Mouse (Mus musculus) stomach, postnatal 0 days (tissue): ENCODE data around the gene Chrm4. TPM values are rescaled to one million over a fixed set of nuclear protein-coding genes. Genes with fewer than 3 reads are reported as not detected.

Experiments used
- ATAC-seq: fragments of 200-750 bp; cut with Nextera tagmentation; 2 replicates; pipeline ENCODE4 v1.8.0; 2017; ENCODE audit not compliant: low FRiP score, low TSS enrichment
- DNase-seq: peaks from one replicate; pipeline ENCODE4 v3.0.0-alpha.2; 2016; ENCODE audit warnings: low spot score
- H3K27ac ChIP-seq: fragments of 300-500 bp; sonication (generic); replicated peaks from 2 replicates; pipeline ENCODE4 v1.5.1; 2014; ENCODE audit warnings: mild to moderate bottlenecking, control low read depth
- H3K27me3 ChIP-seq: fragments of 300-500 bp; sonication (generic); 2 replicates; pipeline ENCODE4 v1.6.1; 2014; ENCODE audit warnings: low read length; ENCODE audit not compliant: control insufficient read depth, insufficient read depth
- H3K36me3 ChIP-seq: fragments of 300-500 bp; sonication (generic); 2 replicates; pipeline ENCODE4 v1.6.1; 2014; ENCODE audit warnings: low read length, mixed read lengths; ENCODE audit not compliant: control insufficient read depth, insufficient read depth
- H3K4me1 ChIP-seq: fragments of 300-500 bp; sonication (generic); replicated peaks from 2 replicates; pipeline ENCODE4 v1.6.1; 2014; ENCODE audit warnings: antibody characterized with exemption; ENCODE audit not compliant: control insufficient read depth, insufficient read depth
- H3K4me2 ChIP-seq: fragments of 300-500 bp; sonication (generic); replicated peaks from 2 replicates; pipeline ENCODE4 v1.6.1; 2014; ENCODE audit warnings: low read depth, mild to moderate bottlenecking, control low read depth, moderate library complexity
- H3K4me3 ChIP-seq: fragments of 300-500 bp; sonication (generic); 2 replicates; pipeline ENCODE4 v1.5.1; 2014; ENCODE audit warnings: low read depth, low read length, control low read depth
- H3K9ac ChIP-seq: fragments of 300-500 bp; sonication (generic); 2 replicates; pipeline ENCODE4 v1.6.1; 2014; ENCODE audit warnings: mild to moderate bottlenecking, low read length, control low read depth, mixed read lengths
- H3K9me3 ChIP-seq: fragments of 300-500 bp; sonication (generic); 2 replicates; pipeline ENCODE4 v1.6.1; 2016; ENCODE audit warnings: low read length; ENCODE audit not compliant: control insufficient read depth
- CTCF ChIP-seq: IDR thresholded peaks from 2 replicates; pipeline ENCODE4 v1.5.1; 2016; ENCODE audit warnings: antibody characterized with exemption, low read depth, mild to moderate bottlenecking, moderate library complexity
- EP300 ChIP-seq: optimal IDR thresholded peaks from 2 replicates; pipeline ENCODE3; 2016; ENCODE audit warnings: antibody characterized with exemption
- WGBS: fragments of 180-500 bp; shearing (Covaris S2); extraction: QIAGEN DNeasy Blood & Tissue Kit; methylation state at CpG from one replicate; pipeline ENCODE4 v1.1.7; 2014; 5-methylcytosine and 5-hydroxymethylcytosine counted together
- polyA plus RNA-seq: library from polyadenylated mRNA; unstranded; fragments of >200 nt; fragmentation: Nextera tagmentation; extraction: Ambion mirVana; gene quantifications from 2 replicates; pipeline ENCODE4 v1.2.1, GENCODE M21; 2015

Chrm4 gene
- polyA plus RNA-seq, 1 experiment from 2014 or later, result 0.08 TPM

DNA sequence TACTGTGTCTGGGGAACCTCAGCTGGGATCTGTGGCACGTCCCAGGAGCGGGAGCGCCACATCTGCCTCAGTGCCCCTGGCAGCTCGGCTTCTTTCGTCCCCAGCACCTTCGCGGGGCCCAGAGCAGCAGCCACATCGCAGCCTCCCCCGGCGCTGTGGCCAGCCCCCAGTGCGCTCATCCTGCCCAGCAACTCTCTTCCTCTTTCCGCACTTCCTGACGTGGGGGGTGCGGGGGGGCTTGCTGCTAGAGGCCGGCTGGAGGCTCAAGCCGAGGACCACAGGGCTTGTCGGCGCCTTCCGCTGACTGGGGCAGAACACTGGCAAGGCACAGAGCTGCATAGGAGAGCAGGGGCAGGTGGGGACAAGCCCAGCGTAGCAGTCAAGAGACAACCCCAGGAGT lies 38.4 kb downstream of the Chrm4 start:
- ATAC-seq, result no peak
- WGBS, result 25% methylated on average over 20 of the region's 20 CpGs
- no peaks in the 10 kb centered on the region for H3K36me3 ChIP-seq
- DNase-seq, result no peak
- peak overlapping the region; percentile 34 for H3K4me3 ChIP-seq
- no peaks in the 10 kb centered on the region for H3K9me3 ChIP-seq
- peak overlapping the region; percentile 59 for H3K9ac ChIP-seq
- H3K4me1 ChIP-seq, result 0 out of 2 replicates have a peak, but pooled peaks cover 2% of the 10 kb centered on the region
- H3K4me2 ChIP-seq, result peak overlapping the region; percentile 51
- no peaks in the 10 kb centered on the region for H3K27me3 ChIP-seq
- no peak for TF ChIP-seq EP300
- peak overlapping the region; percentile 81 for H3K27ac ChIP-seq

DNA sequence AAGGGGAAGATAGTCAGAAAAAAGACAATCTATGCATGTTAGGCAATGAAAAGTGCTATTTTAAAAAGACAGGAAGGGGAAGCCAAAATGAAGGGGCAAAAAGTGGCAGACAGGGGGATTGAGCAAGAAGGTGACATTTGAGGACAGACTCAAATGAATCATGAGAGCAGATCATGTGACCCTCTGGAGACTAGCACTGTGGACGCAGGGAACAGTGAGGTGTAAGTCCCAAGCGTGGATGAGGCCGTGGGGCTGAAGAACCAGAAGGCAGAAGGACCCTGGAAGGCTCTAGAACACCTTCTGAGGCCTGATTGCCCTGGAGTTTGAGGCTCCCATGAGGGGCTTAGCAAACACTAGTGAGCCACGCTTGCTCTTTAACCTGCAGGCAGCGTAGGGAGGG lies 39.3 kb downstream of the Chrm4 start:
- WGBS, result 87% methylated on average over 5 of the region's 5 CpGs
- no peaks in the 10 kb centered on the region for H3K9me3 ChIP-seq
- DNase-seq, result no peak
- H3K4me2 ChIP-seq, result no peak overlapping the region
- no peaks in the 10 kb centered on the region for H3K36me3 ChIP-seq
- H3K4me3 ChIP-seq, result no peak overlapping the region
- TF ChIP-seq EP300 (no peak), CTCF (no peak)
- H3K4me1 ChIP-seq, result 0 out of 2 replicates have a peak, but pooled peaks cover 2% of the 10 kb centered on the region
- H3K27ac ChIP-seq, result no peak overlapping the region
- H3K27me3 ChIP-seq, result no peaks in the 10 kb centered on the region
- ATAC-seq, result no peak
- H3K9ac ChIP-seq, result no peak overlapping the region

DNA sequence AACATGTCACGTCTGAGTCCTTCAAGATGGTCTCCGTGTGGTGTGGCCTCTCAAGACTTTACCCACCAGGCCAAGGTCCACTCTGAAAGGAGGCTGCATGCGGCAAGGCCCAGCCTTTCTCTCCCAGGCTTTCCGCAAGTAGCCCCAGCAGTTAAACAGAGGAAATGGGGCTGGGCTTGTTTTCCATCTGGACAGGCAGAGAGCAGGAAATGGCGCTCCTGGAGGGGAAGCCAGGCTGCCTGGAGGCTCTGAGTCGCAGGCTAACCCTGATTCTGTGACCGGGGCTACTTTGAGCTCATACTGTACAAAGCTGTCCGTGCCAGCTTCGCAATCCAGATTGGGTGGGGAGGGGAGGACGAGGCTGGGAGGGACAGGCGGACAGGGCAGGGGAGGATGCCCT lies 40.9 kb downstream of the Chrm4 start:
- TF ChIP-seq CTCF, result no peak
- TF ChIP-seq EP300, result no peak
- H3K27ac ChIP-seq, result peak overlapping the region; percentile 3
- no peaks in the 10 kb centered on the region for H3K27me3 ChIP-seq
- no peak overlapping the region for H3K4me3 ChIP-seq
- 0 out of 2 replicates have a peak, but pooled peaks cover 2% of the 10 kb centered on the region for H3K4me1 ChIP-seq
- DNase-seq (peak; percentile 50), ATAC-seq (no peak)
- WGBS, result 53% methylated on average over 11 of the region's 11 CpGs
- no peaks in the 10 kb centered on the region for H3K9me3 ChIP-seq
- H3K36me3 ChIP-seq, result no peaks in the 10 kb centered on the region
- no peak overlapping the region for H3K4me2 ChIP-seq
- no peak overlapping the region for H3K9ac ChIP-seq

DNA sequence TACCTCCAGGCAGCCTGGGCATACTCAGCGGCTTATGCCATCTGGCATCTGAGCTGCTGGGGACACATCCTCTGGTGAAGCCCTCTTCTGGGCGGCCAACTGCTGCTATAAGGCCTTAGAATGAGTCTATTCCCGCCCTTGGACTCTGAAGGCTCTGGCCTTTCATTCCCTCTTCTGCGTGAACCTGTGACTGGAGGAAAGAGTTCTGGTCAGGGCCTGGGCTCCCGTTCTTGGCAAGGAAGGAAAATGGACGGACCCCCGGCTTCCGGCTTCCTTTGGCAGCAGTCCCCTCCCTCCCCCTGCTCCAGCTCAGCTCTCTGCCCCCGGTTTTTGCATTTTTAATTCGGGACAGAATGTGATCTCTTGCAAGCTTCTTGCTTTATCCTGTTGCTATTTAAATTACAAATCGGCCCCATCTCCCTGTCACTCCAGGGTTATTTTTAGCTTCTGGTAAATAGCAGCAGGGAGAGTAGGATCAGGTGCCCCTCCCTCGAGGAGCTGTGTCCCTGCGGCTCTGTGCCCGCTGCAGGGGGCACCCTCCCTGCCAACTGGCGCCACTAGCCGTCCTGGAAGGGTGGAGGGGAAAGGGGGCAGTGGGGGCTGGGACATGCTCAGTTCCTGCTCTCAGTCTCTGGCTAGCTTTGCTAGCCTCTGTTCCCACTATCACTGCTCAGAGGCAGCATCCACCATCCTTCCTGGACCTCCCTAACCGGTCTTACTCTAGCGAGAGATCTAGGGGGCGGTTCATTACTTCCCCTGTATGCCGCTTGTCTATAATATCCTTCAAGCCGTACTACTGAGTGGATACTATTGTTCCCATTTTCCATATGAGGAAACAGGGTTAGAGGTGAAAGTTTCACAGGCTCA lies 44.4 kb downstream of the Chrm4 start:
- peak overlapping the region; percentile 79 for H3K27ac ChIP-seq
- WGBS, result 23% methylated on average over 21 of the region's 21 CpGs
- no peaks in the 10 kb centered on the region for H3K9me3 ChIP-seq
- 0 out of 2 replicates have a peak, but pooled peaks cover 4% of the 10 kb centered on the region for H3K4me1 ChIP-seq
- ATAC-seq (no peak), DNase-seq (no peak)
- no peak overlapping the region for H3K4me3 ChIP-seq
- no peaks in the 10 kb centered on the region; the same call in 1 of the 2 replicates for H3K27me3 ChIP-seq
- 0 out of 2 replicates have a peak overlapping the region, but pooled peaks have one; percentile 20 for H3K4me2 ChIP-seq
- no peak for TF ChIP-seq CTCF
- no peak for TF ChIP-seq EP300
- H3K36me3 ChIP-seq, result no peaks in the 10 kb centered on the region
- peak overlapping the region; percentile 35; the same call in 1 of the 2 replicates for H3K9ac ChIP-seq

DNA sequence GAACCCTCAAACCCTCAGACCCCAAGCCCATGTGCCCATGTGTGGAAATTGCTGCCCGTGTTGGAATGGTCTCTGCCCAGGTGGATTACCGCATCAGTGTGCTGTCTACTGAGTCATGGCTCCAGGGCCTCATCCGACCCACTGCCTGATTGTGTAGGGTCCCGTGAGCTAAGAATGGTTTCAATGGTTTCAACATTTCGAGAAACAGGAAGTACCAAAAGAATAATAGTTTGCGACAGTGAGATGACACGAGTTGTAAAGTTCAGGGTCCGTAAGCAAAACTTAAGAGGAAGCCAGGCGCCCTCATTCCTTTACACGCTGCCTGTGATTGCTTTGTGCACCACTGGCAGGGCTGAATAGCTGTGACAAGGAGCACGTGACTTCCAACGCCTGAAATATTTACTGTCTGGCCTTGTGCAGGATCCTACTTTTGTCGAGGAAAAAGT lies 45.1 kb downstream of the Chrm4 start:
- 28% methylated on average over 13 of the region's 13 CpGs for WGBS
- H3K4me2 ChIP-seq, result 0 out of 2 replicates have a peak overlapping the region, but pooled peaks have one; percentile 20
- H3K36me3 ChIP-seq, result no peaks in the 10 kb centered on the region
- 0 out of 2 replicates have a peak, but pooled peaks cover 4% of the 10 kb centered on the region for H3K4me1 ChIP-seq
- H3K9ac ChIP-seq, result no peak overlapping the region
- H3K27me3 ChIP-seq, result no peaks in the 10 kb centered on the region; the same call in 1 of the 2 replicates
- peak; percentile 55; the same call in 1 of the 2 replicates for ATAC-seq
- no peak overlapping the region; the same call in 1 of the 2 replicates for H3K27ac ChIP-seq
- no peak overlapping the region for H3K4me3 ChIP-seq
- no peak for DNase-seq
- TF ChIP-seq CTCF, result no peak
- no peak for TF ChIP-seq EP300
- H3K9me3 ChIP-seq, result no peaks in the 10 kb centered on the region
